Mouse (Mus musculus) retina, postnatal 1 day (tissue): ENCODE measurements around the gene Lmx1b.

Experiments
- DNase-seq: peaks from one replicate; pipeline ENCODE4 v3.0.0-alpha.2; 2012

Gene Lmx1b

GRCm38 (mm10) chr2:33640171-33640721 lies at the start of gene Lmx1b:
Gene Lmx1b (minus strand): TSS chr2:33640511.
- no peak for DNase-seq

- peak; percentile 65 for DNase-seq
Measured at GRCm38 (mm10) chr2:33689880-33690462, 49.7 kb upstream of the Lmx1b start.

- DNase-seq: no peak
Measured at GRCm38 (mm10) chr2:33689155-33689879, 49.0 kb upstream of the Lmx1b start.

DNA sequence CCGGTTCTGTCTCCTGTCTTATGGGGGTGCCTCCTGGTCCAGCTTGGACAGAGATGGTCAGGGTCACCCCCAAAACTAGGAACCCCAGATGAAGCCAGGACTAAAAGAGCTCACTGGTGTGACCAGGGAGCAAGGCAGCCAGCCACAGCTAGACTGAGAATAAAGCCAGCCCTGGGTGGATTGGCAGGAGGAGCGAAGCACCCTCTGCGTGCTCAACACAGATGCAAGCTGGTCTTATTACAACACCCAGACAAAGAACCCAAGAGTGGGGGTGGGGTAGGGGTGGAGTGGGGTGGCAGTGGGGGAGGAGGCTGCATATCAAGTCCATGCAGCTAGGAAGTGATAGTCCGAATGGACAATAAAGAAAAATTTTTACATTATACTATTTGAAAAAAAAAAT lies 43.3 kb upstream of the Lmx1b start:
- DNase-seq: no peak

- no peak for DNase-seq
Measured at GRCm38 (mm10) chr2:33683095-33683494, 42.8 kb upstream of the Lmx1b start.

- DNase-seq: peak; percentile 54
Measured at GRCm38 (mm10) chr2:33682219-33682618, 41.9 kb upstream of the Lmx1b start.

GRCm38 (mm10) chr2:33678950-33679654 lies 38.8 kb upstream of the Lmx1b start:
- DNase-seq: no peak

DNA sequence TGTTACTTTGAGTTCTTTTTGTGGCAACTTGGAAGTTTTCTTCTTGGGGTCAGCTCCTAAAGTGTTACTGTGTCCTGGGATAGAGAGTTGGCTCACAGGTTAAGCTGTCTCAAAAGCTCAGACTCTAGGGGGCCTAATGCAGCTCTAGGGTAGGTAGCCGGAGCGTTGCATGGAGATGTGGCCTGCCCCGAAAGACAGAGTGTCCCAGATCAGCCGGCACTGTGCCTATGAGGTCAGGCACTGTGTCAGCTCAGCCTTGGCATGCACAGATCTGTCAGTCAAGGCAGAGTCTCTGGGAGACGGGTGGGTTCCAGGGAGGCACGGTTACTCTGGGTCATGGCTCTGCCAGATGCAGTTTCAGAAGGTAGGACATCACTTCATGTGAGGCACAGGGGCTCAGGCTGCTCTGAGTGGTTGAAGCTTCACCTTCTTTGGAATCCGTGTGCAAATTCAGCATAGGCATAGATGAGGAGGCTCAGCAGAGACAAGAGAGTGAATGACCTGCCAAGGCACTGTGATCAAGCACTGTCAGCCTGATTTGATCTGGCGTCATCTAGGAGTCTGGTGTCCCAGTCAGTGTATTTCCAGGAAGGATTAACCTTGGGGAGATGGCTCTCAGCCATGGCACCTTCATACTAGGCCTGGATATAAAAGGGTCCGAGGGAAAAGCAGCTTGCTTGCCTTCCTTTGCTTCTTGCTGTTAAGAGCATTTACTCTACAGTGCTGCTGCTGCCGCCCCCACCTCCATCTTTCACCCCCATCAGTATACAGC lies 32.6 kb upstream of the Lmx1b start:
- DNase-seq: no peak

GRCm38 (mm10) chr2:33668741-33669140 lies 28.4 kb upstream of the Lmx1b start:
- DNase-seq: no peak

GRCm38 (mm10) chr2:33666388-33666945 lies 26.2 kb upstream of the Lmx1b start:
- peak; percentile 42 for DNase-seq

GRCm38 (mm10) chr2:33665363-33666058 lies 25.2 kb upstream of the Lmx1b start:
- peak; percentile 79 for DNase-seq

GRCm38 (mm10) chr2:33664661-33665060 lies 24.4 kb upstream of the Lmx1b start:
- no peak for DNase-seq

DNA sequence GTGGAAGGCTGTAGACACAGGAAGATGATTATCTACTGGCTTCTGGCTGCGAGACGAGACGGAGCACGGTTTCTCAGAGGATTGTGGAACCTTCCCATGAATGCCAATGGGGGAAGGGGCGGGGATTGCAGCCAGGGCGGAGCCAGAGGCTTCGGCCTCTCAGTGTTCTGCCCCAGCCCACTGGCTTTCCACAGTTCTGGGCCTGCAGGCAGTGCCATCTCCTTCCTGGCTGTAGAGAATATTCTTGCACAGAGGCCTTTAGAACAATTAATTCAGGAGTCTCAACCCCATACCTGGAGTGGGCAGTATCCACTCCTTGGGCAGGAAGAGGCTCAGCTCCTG lies 18.9 kb upstream of the Lmx1b start:
- DNase-seq: peak; percentile 57

- DNase-seq: no peak
Measured at GRCm38 (mm10) chr2:33658602-33659287, 18.4 kb upstream of the Lmx1b start.

- no peak for DNase-seq
Measured at GRCm38 (mm10) chr2:33652517-33653198, 12.3 kb upstream of the Lmx1b start.

DNA sequence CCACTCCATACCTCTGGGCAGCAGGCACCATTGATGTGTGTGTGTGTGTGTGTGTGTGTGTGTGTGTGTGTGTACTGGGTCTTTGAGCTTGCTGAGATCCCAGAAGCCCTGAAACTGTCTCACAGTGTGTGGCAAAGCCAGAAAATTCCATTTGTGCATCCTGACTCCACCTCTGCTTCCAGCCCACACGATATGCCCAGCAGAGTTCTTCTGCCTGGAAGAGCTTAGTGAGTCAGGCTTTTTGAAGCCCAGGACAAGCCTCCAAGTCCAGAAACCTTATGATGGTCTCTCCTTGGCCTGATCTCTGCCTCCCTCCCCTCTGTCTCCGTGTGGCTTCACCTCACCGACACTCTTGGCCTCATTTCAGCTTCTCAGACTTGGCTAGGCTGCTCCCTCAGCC lies 9.1 kb upstream of the Lmx1b start:
- DNase-seq: no peak

- no peak for DNase-seq
Measured at GRCm38 (mm10) chr2:33648894-33649293, 8.6 kb upstream of the Lmx1b start.

DNA sequence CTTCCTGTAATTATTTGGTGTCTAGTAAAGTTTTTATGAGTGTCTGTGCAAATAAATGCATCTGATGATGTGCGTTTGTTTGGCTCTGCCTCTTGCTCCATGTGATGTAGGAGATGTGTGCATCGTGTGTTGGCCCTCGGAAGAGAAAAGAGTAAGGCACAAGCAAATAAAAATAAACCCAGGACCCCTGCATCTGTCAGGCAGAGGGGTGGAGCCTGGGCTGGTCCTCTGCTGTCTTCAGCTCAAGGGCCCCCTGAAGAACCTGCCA lies 5.9 kb upstream of the Lmx1b start:
- no peak for DNase-seq

GRCm38 (mm10) chr2:33645538-33646282 lies 5.4 kb upstream of the Lmx1b start:
- DNase-seq: no peak
